Mouse (Mus musculus): ENCODE measurements at regions not wholly inside any gene's neighbourhood (a gene's known extent, or its start where the extent isn't known, plus 50 kb on each side); places are given as distances from the start of the nearest gene placed in this dataset.

DNA sequence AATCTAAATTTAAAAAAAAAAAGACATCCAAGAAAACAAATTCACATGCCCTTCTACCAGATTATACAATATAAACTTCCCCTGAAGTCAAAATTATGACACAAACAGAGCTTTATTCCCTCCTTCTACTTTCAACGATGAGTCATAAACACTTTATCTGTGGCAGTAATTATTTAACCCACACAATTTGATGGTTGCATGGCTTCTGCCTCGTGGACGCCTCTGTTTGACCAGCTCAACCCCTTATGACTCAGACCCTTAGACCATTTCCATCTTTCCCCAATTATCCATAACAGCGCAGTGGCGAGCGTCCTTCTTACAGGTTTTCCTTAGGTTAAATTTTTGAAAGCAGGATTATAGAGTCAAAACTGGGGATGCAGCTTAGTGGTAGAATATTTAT is 85.9 kb upstream of the Mafb start:
- ATAC-seq (ENCODE audit: insufficient number of reproducible peaks, low FRiP score): no peak
- H3K36me3 ChIP-seq: no peaks in the 10 kb centered on the region

DNA sequence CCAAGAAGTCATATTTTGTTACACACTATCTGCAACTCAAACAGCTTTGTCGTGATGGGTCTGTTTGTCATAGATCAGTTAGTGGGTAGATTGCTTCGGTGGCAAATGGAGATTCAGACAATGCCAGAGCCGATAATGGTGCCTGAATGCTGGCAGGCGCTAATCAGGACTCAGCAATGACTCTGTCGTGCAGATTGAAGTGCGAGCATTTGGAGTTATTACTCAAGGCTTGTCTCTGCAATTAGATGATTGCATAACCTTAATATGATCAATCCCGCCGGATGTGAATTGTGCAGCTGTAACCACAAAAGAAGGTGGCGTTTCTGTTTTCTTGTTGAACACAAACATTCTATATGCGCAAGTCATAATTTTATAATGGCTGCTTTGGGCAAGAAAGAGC is 88.8 kb upstream of the Mafb start:
- 69% methylated on average over 10 of the region's 10 CpGs for WGBS
- Histone ChIP-seq H3K4me1 (replicated peaks) (peaks cover 14% of the 10 kb centered on the region), H3K36me3 (no peaks in the 10 kb centered on the region), H3K9me3 (replicated peaks) (no peaks in the 10 kb centered on the region), H3K27ac (ENCODE audit: poor library complexity, severe bottlenecking) (no peak overlapping the region), H3K9ac (no peak overlapping the region), H3K4me2 (no peak overlapping the region), H3K27me3 (replicated peaks) (peaks cover 2% of the 10 kb centered on the region; the same call in 1 of the 2 replicates), H3K4me3 (no peak overlapping the region)
- ATAC-seq (ENCODE audit: insufficient number of reproducible peaks, low FRiP score): no peak

More for the DNA sequence above, 85.9 kb upstream of the Mafb start:
- H3K9ac ChIP-seq: no peak overlapping the region
- H3K27me3 ChIP-seq (replicated peaks): peaks cover 16% of the 10 kb centered on the region; the same call in 1 of the 2 replicates
- WGBS: 85% methylated on average over 6 of the region's 6 CpGs
- no peak overlapping the region for H3K4me3 ChIP-seq
- no peak overlapping the region for H3K27ac ChIP-seq (ENCODE audit: poor library complexity, severe bottlenecking)
- no peaks in the 10 kb centered on the region for H3K9me3 ChIP-seq (replicated peaks)
- no peak overlapping the region for H3K4me2 ChIP-seq
- peaks cover 15% of the 10 kb centered on the region for H3K4me1 ChIP-seq (replicated peaks)

DNA sequence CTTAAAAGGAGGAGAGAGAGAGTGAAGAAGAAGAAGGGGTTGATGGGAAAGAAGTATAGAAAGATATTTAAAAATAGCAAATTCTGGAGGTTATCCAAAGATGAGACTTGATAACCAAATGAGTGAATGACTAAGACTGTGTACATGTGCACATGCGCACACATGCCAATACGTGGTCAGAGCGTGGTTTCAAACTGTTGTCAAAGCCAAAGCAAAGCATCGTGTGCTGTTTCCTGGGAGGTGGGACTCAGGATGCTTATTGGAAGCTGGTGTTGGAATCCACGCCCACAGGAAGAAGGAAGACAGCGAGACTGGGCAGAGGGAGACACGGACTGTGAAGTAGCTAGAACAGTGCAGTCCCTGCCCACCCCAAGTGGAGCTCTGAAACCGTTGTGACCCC is 89.8 kb upstream of the Mafb start:
- Histone ChIP-seq H3K9me3 (replicated peaks) (no peaks in the 10 kb centered on the region), H3K36me3 (no peaks in the 10 kb centered on the region), H3K27me3 (replicated peaks) (peaks cover 2% of the 10 kb centered on the region; the same call in 1 of the 2 replicates), H3K4me1 (replicated peaks) (peaks cover 6% of the 10 kb centered on the region), H3K9ac (no peak overlapping the region), H3K4me2 (no peak overlapping the region), H3K4me3 (no peak overlapping the region), H3K27ac (ENCODE audit: poor library complexity, severe bottlenecking) (no peak overlapping the region)
- WGBS: 73% methylated on average over 8 of the region's 8 CpGs
- ATAC-seq (ENCODE audit: insufficient number of reproducible peaks, low FRiP score): no peak

DNA sequence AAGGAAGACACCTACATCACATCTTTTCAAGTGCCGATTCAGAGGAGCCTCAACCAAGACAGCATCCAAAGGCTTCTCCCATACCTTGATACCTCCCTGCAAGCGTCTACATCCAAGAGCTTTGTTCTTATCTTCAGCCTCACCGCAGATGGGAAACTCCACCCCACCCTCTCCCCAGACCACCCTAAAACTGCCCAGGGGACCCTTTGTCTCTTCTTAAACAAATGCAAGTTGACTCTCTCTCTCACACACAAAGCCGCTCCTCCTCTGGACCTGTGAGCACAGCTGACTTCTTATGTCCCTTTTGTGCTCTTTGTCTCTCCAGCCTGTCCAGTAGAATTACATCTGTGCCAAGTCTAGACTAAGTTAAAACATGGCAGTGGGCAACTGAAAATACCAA is 104.7 kb upstream of the Mafb start:
- Histone ChIP-seq H3K27me3 (replicated peaks) (0 out of 2 replicates have a peak, but pooled peaks cover 3% of the 10 kb centered on the region), H3K4me2 (no peak overlapping the region), H3K4me1 (replicated peaks) (peaks cover 17% of the 10 kb centered on the region), H3K9me3 (replicated peaks) (no peaks in the 10 kb centered on the region), H3K36me3 (no peaks in the 10 kb centered on the region), H3K9ac (no peak overlapping the region), H3K27ac (ENCODE audit: poor library complexity, severe bottlenecking) (no peak overlapping the region), H3K4me3 (no peak overlapping the region)
- ATAC-seq (ENCODE audit: insufficient number of reproducible peaks, low FRiP score): no peak
- WGBS: 70% methylated on average over 4 of the region's 4 CpGs

DNA sequence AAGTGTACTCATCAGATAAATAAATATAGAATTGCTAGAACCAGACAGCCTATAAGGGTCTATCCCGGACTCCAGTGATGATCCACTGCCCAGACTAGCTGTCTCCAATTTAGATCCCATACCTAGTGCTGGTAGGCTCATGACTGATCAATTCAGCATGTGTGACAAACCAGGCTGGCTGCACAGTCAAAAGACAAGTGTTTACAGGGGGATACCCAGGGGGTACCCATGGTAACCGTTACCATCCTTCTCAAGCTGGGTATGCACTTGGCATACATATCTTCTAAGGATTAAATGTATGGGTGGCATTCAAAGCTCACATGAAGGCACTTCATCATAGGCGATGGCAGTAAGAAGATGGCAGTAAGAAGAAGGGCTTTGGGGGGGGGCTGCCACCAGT is 109.3 kb upstream of the Mafb start:
- Histone ChIP-seq H3K4me1 (replicated peaks) (peaks cover 17% of the 10 kb centered on the region), H3K9ac (no peak overlapping the region), H3K4me3 (no peak overlapping the region), H3K9me3 (replicated peaks) (no peaks in the 10 kb centered on the region), H3K36me3 (no peaks in the 10 kb centered on the region), H3K4me2 (no peak overlapping the region), H3K27ac (ENCODE audit: poor library complexity, severe bottlenecking) (no peak overlapping the region), H3K27me3 (replicated peaks) (peaks cover 3% of the 10 kb centered on the region; the same call in 1 of the 2 replicates)
- WGBS: 84% methylated on average over 3 of the region's 3 CpGs
- ATAC-seq (ENCODE audit: insufficient number of reproducible peaks, low FRiP score): no peak

DNA sequence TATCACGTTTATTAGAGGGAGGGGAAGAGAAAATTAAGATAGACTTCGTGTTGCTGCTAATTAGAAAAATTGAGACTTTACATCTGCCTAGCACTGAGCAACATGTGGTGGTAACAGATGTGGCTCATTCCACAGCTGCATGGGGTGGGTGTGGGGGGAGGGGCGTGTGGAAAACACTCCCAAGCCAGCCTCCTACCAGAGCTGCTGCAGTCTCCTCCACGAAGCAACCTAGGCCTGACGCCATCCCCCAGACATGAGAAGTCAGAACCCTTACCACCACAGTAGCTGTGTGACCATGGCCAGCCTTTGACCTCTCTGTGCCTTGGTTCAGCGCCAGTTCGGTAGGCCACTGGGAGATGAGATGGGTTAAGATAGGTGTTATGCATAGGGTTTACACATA is 112.4 kb upstream of the Mafb start:
- no peak overlapping the region for H3K4me3 ChIP-seq
- ATAC-seq (ENCODE audit: insufficient number of reproducible peaks, low FRiP score): no peak
- 57% methylated on average over 7 of the region's 7 CpGs for WGBS
- no peak overlapping the region for H3K9ac ChIP-seq
- H3K4me2 ChIP-seq: no peak overlapping the region
- H3K4me1 ChIP-seq (replicated peaks): no peaks in the 10 kb centered on the region
- no peaks in the 10 kb centered on the region for H3K9me3 ChIP-seq (replicated peaks)
- H3K36me3 ChIP-seq: no peaks in the 10 kb centered on the region
- no peak overlapping the region for H3K27ac ChIP-seq (ENCODE audit: poor library complexity, severe bottlenecking)
- H3K27me3 ChIP-seq (replicated peaks): peaks cover 3% of the 10 kb centered on the region; the same call in 1 of the 2 replicates

DNA sequence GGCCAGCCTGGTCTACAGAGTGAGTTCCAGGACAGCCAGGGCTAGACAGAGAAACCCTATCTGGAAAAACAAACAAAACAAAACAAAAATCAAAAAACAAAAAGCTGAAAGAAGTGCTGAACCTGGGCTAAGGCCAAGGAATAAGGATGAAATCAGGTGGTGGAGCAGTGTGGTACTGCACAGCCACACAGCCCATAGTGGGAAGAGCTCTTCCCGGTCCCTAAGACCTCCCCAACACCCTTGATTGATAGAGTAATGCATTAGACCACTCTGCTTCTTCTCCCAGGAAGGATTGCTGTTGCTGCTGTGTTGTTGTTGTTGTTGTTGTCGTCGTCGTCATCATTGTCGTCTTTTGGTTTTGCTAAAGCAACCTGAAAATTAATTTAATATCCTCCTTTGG is 118.2 kb upstream of the Mafb start:
- H3K4me1 ChIP-seq (replicated peaks): 0 out of 2 replicates have a peak, but pooled peaks cover 3% of the 10 kb centered on the region
- no peaks in the 10 kb centered on the region for H3K9me3 ChIP-seq (replicated peaks)
- H3K36me3 ChIP-seq: no peaks in the 10 kb centered on the region
- H3K27ac ChIP-seq (ENCODE audit: poor library complexity, severe bottlenecking): no peak overlapping the region
- H3K27me3 ChIP-seq (replicated peaks): no peaks in the 10 kb centered on the region; the same call in 1 of the 2 replicates
- no peak for ATAC-seq (ENCODE audit: insufficient number of reproducible peaks, low FRiP score)
- WGBS: 81% methylated on average over 5 of the region's 5 CpGs
- no peak overlapping the region for H3K4me3 ChIP-seq
- no peak overlapping the region for H3K9ac ChIP-seq
- H3K4me2 ChIP-seq: no peak overlapping the region

DNA sequence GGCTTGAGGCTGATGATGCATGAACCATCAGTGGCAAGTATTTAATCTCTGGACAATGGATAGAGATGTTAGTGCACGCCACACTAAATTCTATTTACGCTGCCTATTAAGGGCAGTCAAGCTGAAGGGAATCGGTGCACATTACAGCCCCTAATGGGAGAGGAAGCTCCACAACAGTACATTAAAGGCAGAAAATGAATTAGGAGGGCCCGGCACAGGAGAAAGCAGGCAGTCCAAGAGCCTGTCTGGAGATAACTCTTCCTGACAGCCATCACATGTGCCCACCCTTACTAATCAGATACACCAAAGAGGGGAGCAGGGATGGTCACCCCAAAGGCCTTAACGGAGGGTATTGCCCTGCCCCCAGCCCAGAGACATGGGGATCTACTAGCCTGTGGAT is 118.7 kb upstream of the Mafb start:
- Histone ChIP-seq H3K4me1 (replicated peaks) (0 out of 2 replicates have a peak, but pooled peaks cover 3% of the 10 kb centered on the region), H3K27ac (ENCODE audit: poor library complexity, severe bottlenecking) (no peak overlapping the region), H3K4me3 (no peak overlapping the region), H3K9ac (no peak overlapping the region), H3K27me3 (replicated peaks) (no peaks in the 10 kb centered on the region; the same call in 1 of the 2 replicates), H3K36me3 (no peaks in the 10 kb centered on the region), H3K9me3 (replicated peaks) (no peaks in the 10 kb centered on the region), H3K4me2 (no peak overlapping the region)
- WGBS: 72% methylated on average over 5 of the region's 5 CpGs
- ATAC-seq (ENCODE audit: insufficient number of reproducible peaks, low FRiP score): no peak

DNA sequence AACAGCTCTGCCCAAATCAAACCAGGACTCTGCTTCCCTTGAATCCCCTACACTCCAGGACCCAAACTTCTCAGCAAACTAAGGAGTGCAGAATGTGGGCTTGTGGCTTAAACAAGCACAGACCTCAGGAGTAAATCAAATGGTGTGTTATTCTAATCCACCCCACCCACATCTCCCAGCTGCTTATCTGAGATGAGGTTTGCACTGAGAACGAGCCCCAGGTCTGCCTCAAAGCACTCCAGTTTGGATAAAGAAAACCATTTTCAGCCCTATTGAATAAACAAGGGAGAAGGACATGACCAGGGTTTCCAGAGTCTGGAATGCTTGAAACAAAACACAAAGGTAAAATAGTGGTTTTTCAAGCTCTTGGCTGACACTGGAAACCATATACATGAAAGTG is 132.9 kb upstream of the Mafb start:
- peaks cover 6% of the 10 kb centered on the region; the same call in 1 of the 2 replicates for H3K27me3 ChIP-seq (replicated peaks)
- H3K4me1 ChIP-seq (replicated peaks): no peaks in the 10 kb centered on the region
- 3% methylated on average over 1 of the region's 1 CpGs for WGBS
- no peak overlapping the region for H3K4me3 ChIP-seq
- H3K9ac ChIP-seq: no peak overlapping the region
- no peaks in the 10 kb centered on the region for H3K36me3 ChIP-seq
- no peak overlapping the region for H3K4me2 ChIP-seq
- no peak overlapping the region for H3K27ac ChIP-seq (ENCODE audit: poor library complexity, severe bottlenecking)
- H3K9me3 ChIP-seq (replicated peaks): no peaks in the 10 kb centered on the region
- ATAC-seq (ENCODE audit: insufficient number of reproducible peaks, low FRiP score): no peak

DNA sequence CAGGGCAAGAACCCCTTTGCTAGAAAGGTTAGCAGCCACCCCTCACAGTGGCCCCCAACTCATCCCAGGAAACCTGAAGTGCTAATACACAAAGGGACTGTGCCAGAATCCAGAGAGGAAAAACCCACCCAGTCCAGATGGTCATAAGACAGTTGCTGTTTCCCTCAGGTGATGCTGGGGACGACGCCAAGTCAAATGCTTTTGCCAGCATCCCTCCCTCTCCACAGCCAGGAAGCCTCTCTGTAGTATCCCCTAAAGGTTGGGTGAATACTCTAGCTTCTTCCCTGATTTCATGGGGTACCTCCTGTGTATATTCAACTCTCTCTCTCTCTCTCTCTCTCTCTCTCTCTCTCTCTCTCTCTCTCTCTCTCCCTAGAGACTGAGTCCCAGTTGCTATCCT is 136.0 kb upstream of the Mafb start:
- H3K9ac ChIP-seq: no peak overlapping the region
- no peak for ATAC-seq (ENCODE audit: insufficient number of reproducible peaks, low FRiP score)
- no peak overlapping the region for H3K4me3 ChIP-seq
- H3K4me1 ChIP-seq (replicated peaks): no peaks in the 10 kb centered on the region
- H3K27me3 ChIP-seq (replicated peaks): peaks cover 6% of the 10 kb centered on the region; the same call in 1 of the 2 replicates
- H3K4me2 ChIP-seq: no peak overlapping the region
- H3K9me3 ChIP-seq (replicated peaks): no peaks in the 10 kb centered on the region
- no peak overlapping the region for H3K27ac ChIP-seq (ENCODE audit: poor library complexity, severe bottlenecking)
- 69% methylated on average over 2 of the region's 2 CpGs for WGBS
- H3K36me3 ChIP-seq: no peaks in the 10 kb centered on the region

DNA sequence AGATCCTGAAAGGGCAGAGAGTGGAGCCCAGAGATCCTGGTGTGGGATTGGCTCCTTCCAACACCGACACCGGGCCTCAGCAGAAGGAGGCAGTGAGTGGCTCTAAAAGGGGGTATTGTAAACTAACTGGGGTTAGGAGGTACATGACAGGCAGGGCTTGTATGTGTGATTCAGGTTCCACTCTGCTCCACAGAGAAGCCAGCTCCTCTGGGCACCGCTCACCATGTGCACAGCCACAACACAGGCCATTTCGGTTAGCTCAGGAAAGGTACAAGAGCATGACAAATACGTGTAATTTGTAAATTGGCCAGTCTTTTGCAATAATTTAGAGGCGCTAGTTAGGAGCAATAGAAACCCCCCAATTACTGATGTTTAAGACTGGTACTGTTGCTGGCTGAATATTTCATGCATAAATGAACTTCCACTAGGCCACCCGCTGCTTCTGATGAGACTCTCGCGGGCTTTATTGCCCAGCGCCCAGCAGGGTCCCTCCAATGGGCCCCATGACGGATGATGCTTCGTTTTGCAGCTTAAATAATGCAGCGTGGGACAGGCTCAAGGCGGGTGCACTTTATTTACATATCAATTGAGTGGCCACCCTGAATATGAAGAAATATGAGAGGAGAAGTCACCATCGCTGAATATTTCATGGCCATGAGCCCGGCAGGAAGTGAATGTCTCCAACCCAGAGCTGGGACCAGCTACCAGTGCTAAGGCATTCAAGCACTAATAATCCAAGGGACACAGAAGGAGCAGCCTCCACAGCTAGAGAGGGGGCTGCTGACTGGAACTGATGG is 136.9 kb upstream of the Mafb start:
- H3K9ac ChIP-seq: no peak overlapping the region
- WGBS: 79% methylated on average over 16 of the region's 16 CpGs

DNA sequence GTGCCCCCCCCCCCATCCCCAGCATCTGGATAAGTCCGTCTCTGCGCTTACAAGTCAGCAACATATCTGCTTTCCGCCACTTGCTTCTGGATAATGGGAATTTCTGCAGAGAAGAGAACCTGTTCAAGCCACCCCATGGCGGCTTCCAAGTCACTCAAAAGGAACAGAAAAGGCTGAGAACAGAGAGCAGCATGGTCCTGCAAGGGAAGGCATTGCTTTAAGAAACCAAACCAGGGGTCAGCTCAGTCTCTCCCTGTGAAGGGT is 137.5 kb upstream of the Mafb start:
- Histone ChIP-seq H3K4me1 (replicated peaks) (no peaks in the 10 kb centered on the region), H3K4me3 (no peak overlapping the region), H3K27ac (ENCODE audit: poor library complexity, severe bottlenecking) (no peak overlapping the region), H3K9me3 (replicated peaks) (no peaks in the 10 kb centered on the region), H3K9ac (no peak overlapping the region), H3K4me2 (no peak overlapping the region), H3K27me3 (replicated peaks) (peaks cover 6% of the 10 kb centered on the region; the same call in 1 of the 2 replicates), H3K36me3 (no peaks in the 10 kb centered on the region)
- WGBS: 78% methylated on average over 4 of the region's 4 CpGs
- ATAC-seq (ENCODE audit: insufficient number of reproducible peaks, low FRiP score): no peak

More for the DNA sequence above, 136.9 kb upstream of the Mafb start:
- no peak for ATAC-seq (ENCODE audit: insufficient number of reproducible peaks, low FRiP score)
- no peaks in the 10 kb centered on the region for H3K9me3 ChIP-seq (replicated peaks)
- no peak overlapping the region for H3K4me2 ChIP-seq
- peaks cover 6% of the 10 kb centered on the region; the same call in 1 of the 2 replicates for H3K27me3 ChIP-seq (replicated peaks)
- H3K36me3 ChIP-seq: no peaks in the 10 kb centered on the region
- no peaks in the 10 kb centered on the region for H3K4me1 ChIP-seq (replicated peaks)
- no peak overlapping the region for H3K4me3 ChIP-seq
- H3K27ac ChIP-seq (ENCODE audit: poor library complexity, severe bottlenecking): no peak overlapping the region
